Mouse (Mus musculus) hindbrain, embryonic 15.5 days (tissue): Measurements from ENCODE around the gene Gm21988. TPM values are rescaled to one million over a fixed set of nuclear protein-coding genes. Genes with fewer than 3 reads are reported as not detected.
A peak's percentile ranks its signal among the peaks of the same experiment; 100 is the strongest.

Source experiments
- ATAC-seq: fragments of 200-750 bp; cut with Nextera tagmentation; 2 replicates; pipeline ENCODE4 v1.8.0; 2017; ENCODE audit warnings: low read depth, moderate number of reproducible peaks, moderate TSS enrichment; ENCODE audit not compliant: low FRiP score
- H3K27ac ChIP-seq: fragments of 300-500 bp; sonication (generic); replicated peaks from 2 replicates; pipeline ENCODE4 v1.5.1; 2015; ENCODE audit warnings: mild to moderate bottlenecking, inconsistent platforms
- H3K27me3 ChIP-seq: fragments of 300-500 bp; sonication (generic); 2 replicates; pipeline ENCODE4 v1.6.1; 2015; ENCODE audit warnings: control low read depth, inconsistent platforms
- H3K36me3 ChIP-seq: fragments of 300-500 bp; sonication (generic); 2 replicates; pipeline ENCODE4 v1.6.1; 2015; ENCODE audit warnings: control low read depth, inconsistent platforms
- H3K4me1 ChIP-seq: fragments of 300-500 bp; sonication (generic); replicated peaks from 2 replicates; pipeline ENCODE4 v1.6.1; 2015; ENCODE audit warnings: control low read depth, inconsistent platforms
- H3K4me2 ChIP-seq: fragments of 300-500 bp; sonication (generic); 2 replicates; pipeline ENCODE4 v1.6.1; 2015; ENCODE audit warnings: moderate library complexity, mild to moderate bottlenecking, inconsistent platforms
- H3K4me3 ChIP-seq: fragments of 300-500 bp; sonication (generic); 2 replicates; pipeline ENCODE4 v1.5.1; 2015; ENCODE audit warnings: mild to moderate bottlenecking, inconsistent platforms
- H3K9ac ChIP-seq: fragments of 300-500 bp; sonication (generic); 2 replicates; pipeline ENCODE4 v1.6.1; 2015; ENCODE audit warnings: inconsistent platforms
- H3K9me3 ChIP-seq: fragments of 300-500 bp; sonication (generic); 2 replicates; pipeline ENCODE4 v1.6.1; 2016; ENCODE audit warnings: control low read depth, inconsistent platforms
- WGBS: fragments of 180-500 bp; shearing (Covaris S2); methylation state at CpG from one replicate; pipeline ENCODE4 v1.1.7; 2015; 5-methylcytosine and 5-hydroxymethylcytosine counted together
- microRNA counts: library from miRNA; unstranded; fragments of <30 nt; microRNA quantifications from one replicate; lab custom pipeline; 2016
- microRNA-seq: library from miRNA; unstranded; fragments of <30 nt; microRNA quantifications from one replicate; pipeline ENCODE4, GENCODE M21; 2016
- polyA plus RNA-seq: library from polyadenylated mRNA; unstranded; fragments of >200 nt; fragmentation: Nextera tagmentation; extraction: Ambion mirVana; gene quantifications from 2 replicates; pipeline ENCODE4 v1.2.1, GENCODE M21; 2015

Gene Gm21988
- polyA plus RNA-seq, 1 experiment from 2014 or later, result 13.7 TPM

GRCm38 (mm10) chr11:70193354-70194285 lies 46.0 kb downstream of the Gm21988 start:
- Histone ChIP-seq H3K4me3 (no peak overlapping the region), H3K4me2 (no peak overlapping the region), H3K27me3 (no peaks in the 10 kb centered on the region), H3K9ac (no peak overlapping the region), H3K4me1 (no peaks in the 10 kb centered on the region), H3K9me3 (no peaks in the 10 kb centered on the region), H3K36me3 (no peaks in the 10 kb centered on the region), H3K27ac (no peak overlapping the region)
- no peak for ATAC-seq
- 60% methylated on average over 11 of the region's 11 CpGs for WGBS

GRCm38 (mm10) chr11:70192157-70192556 lies 47.5 kb downstream of the Gm21988 start:
- no peak for ATAC-seq
- H3K4me1 ChIP-seq, result no peaks in the 10 kb centered on the region
- H3K4me2 ChIP-seq, result no peak overlapping the region
- H3K27ac ChIP-seq, result no peak overlapping the region
- H3K27me3 ChIP-seq, result no peaks in the 10 kb centered on the region
- H3K9ac ChIP-seq, result no peak overlapping the region
- WGBS, result 85% methylated on average over 4 of the region's 4 CpGs
- H3K4me3 ChIP-seq, result no peak overlapping the region
- no peaks in the 10 kb centered on the region for H3K36me3 ChIP-seq
- H3K9me3 ChIP-seq, result no peaks in the 10 kb centered on the region

- Histone ChIP-seq H3K36me3 (no peaks in the 10 kb centered on the region), H3K4me3 (no peak overlapping the region), H3K27me3 (no peaks in the 10 kb centered on the region), H3K9me3 (no peaks in the 10 kb centered on the region), H3K4me1 (no peaks in the 10 kb centered on the region), H3K9ac (no peak overlapping the region), H3K4me2 (no peak overlapping the region), H3K27ac (no peak overlapping the region)
- ATAC-seq, result no peak
- WGBS, result 87% methylated on average over 6 of the region's 6 CpGs
Measured at GRCm38 (mm10) chr11:70191188-70191587, 48.4 kb downstream of the Gm21988 start.

- H3K27ac ChIP-seq, result no peak overlapping the region; the same call in 1 of the 2 replicates
- H3K36me3 ChIP-seq, result no peaks in the 10 kb centered on the region
Measured at GRCm38 (mm10) chr11:70189319-70190134, 50.1 kb downstream of the Gm21988 start.

More at GRCm38 (mm10) chr11:70189319-70190134, 50.1 kb downstream of the Gm21988 start:
- Histone ChIP-seq H3K27me3 (no peaks in the 10 kb centered on the region), H3K4me2 (no peak overlapping the region), H3K9me3 (no peaks in the 10 kb centered on the region), H3K9ac (no peak overlapping the region), H3K4me1 (no peaks in the 10 kb centered on the region), H3K4me3 (no peak overlapping the region)
- WGBS, result 74% methylated on average over 28 of the region's 28 CpGs
- no peak for ATAC-seq

MicroRNAs encoded within 50 kb of the gene (microRNA counts, 519-probe panel; counts per million panel counts)
- not detected for microRNA mmu-miR-195 (lab: Ali Mortazavi, UCI)
- microRNA mmu-miR-497 (lab: Ali Mortazavi, UCI), result 2,211 counts per million, percentile 26 among the panel's probes with 10 or more counts

Small RNAs within 50 kb of the gene (microRNA-seq; reads per million reads assigned to microRNA genes)
- gene Mir195a (353 reads per million, percentile 67 among the genes with 10 or more reads in this experiment), gene Mir497 (not detected), gene Mir497b (not detected)

Other genes with a start within 250 kb of the Gm21988 start
- 561 and 571 TPM in 2 replicates for gene Gabarap, start 248.7 kb downstream of the Gm21988 start, polyA plus RNA-seq
- gene Phf23, start 244.1 kb downstream of the Gm21988 start, polyA plus RNA-seq, result 56.1 and 62.2 TPM in 2 replicates
- 26.4 and 28.7 TPM in 2 replicates for gene Dvl2, start 239.2 kb downstream of the Gm21988 start, polyA plus RNA-seq
- gene Acadvl, start 224.4 kb downstream of the Gm21988 start, polyA plus RNA-seq, result 58.0 and 62.2 TPM in 2 replicates
- gene Dlg4, start 222.9 kb downstream of the Gm21988 start, polyA plus RNA-seq, result 23.8 and 24.1 TPM in 2 replicates
- gene Asgr1, start 185.7 kb downstream of the Gm21988 start, polyA plus RNA-seq, result 2.8 and 4.7 TPM in 2 replicates
- gene Asgr2, start 147.2 kb downstream of the Gm21988 start, polyA plus RNA-seq, result not detected in 2 replicates
- gene Mgl2, start 109.5 kb downstream of the Gm21988 start, polyA plus RNA-seq, result 1.4 and 1.6 TPM in 2 replicates
- 0.64 and 1.3 TPM in 2 replicates for gene Clec10a, start 83.6 kb downstream of the Gm21988 start, polyA plus RNA-seq
- gene Slc16a11, start 27.1 kb downstream of the Gm21988 start, polyA plus RNA-seq, result 7.6 and 8.1 TPM in 2 replicates
- gene Slc16a13, start 18.8 kb downstream of the Gm21988 start, polyA plus RNA-seq, result 14.3 and 16.5 TPM in 2 replicates
- gene Bcl6b, start 10.0 kb downstream of the Gm21988 start, polyA plus RNA-seq, result 5.5 and 5.6 TPM in 2 replicates
- 168 and 175 TPM in 2 replicates for gene 0610010K14Rik, start 1.9 kb downstream of the Gm21988 start, polyA plus RNA-seq
- gene Rnasek, start within 50 bp of the Gm21988 start, polyA plus RNA-seq, result 394 and 408 TPM in 2 replicates
- gene Alox12, start 15.5 kb upstream of the Gm21988 start, polyA plus RNA-seq, result 1.2 and 1.7 TPM in 2 replicates
- gene Alox12e, start 82.8 kb upstream of the Gm21988 start, polyA plus RNA-seq, result 0.08 TPM in 1 of 2 replicates, not detected in the other
- gene Alox15, start 112.2 kb upstream of the Gm21988 start, polyA plus RNA-seq, result not detected in 2 replicates
- gene Pelp1, start 170.2 kb upstream of the Gm21988 start, polyA plus RNA-seq, result 30.7 and 33.6 TPM in 2 replicates
- gene Arrb2, start 192.8 kb upstream of the Gm21988 start, polyA plus RNA-seq, result 50.3 and 57.5 TPM in 2 replicates
- gene Med11, start 212.1 kb upstream of the Gm21988 start, polyA plus RNA-seq, result 45.6 and 49.2 TPM in 2 replicates
- gene Zmynd15, start 219.6 kb upstream of the Gm21988 start, polyA plus RNA-seq, result 0.77 and 0.90 TPM in 2 replicates
- gene Cxcl16, start 220.2 kb upstream of the Gm21988 start, polyA plus RNA-seq, result 5.2 and 6.1 TPM in 2 replicates